Mouse (Mus musculus) lung, adult 2 months (tissue): Measurements from ENCODE around the gene Fyttd1.

ENCODE experiments used
- CTCF ChIP-seq: fragments of 200-500 bp; IDR thresholded peaks from 2 replicates; pipeline ENCODE4 v1.5.1; 2011; ENCODE audit warnings: mild to moderate bottlenecking, low read length, control low read depth; ENCODE audit not compliant: insufficient read depth
- POLR2A ChIP-seq: fragments of 200-500 bp; IDR thresholded peaks from 2 replicates; pipeline ENCODE4 v1.6.1; 2011; ENCODE audit warnings: low read depth, mild to moderate bottlenecking, control low read depth, low read length, borderline replicate concordance; ENCODE audit errors: extremely low read depth

- TF ChIP-seq CTCF (no peak), POLR2A (no peak)
Observed at GRCm38 (mm10) chr16:32878972-32879926, 1.9 kb downstream of the Fyttd1 start.
